Mouse (Mus musculus): ENCODE measurements around the gene AI987944.
A peak's percentile ranks its signal among the peaks of the same experiment; 100 is the strongest.

The AI987944 gene

GRCm38 (mm10) chr7:41393048-41393971 lies at the start of gene AI987944:
Gene AI987944 (minus strand): TSS chr7:41393379.
- DNase-seq (ENCODE audit: low read depth, low spot score) = peak; percentile 95

DNA sequence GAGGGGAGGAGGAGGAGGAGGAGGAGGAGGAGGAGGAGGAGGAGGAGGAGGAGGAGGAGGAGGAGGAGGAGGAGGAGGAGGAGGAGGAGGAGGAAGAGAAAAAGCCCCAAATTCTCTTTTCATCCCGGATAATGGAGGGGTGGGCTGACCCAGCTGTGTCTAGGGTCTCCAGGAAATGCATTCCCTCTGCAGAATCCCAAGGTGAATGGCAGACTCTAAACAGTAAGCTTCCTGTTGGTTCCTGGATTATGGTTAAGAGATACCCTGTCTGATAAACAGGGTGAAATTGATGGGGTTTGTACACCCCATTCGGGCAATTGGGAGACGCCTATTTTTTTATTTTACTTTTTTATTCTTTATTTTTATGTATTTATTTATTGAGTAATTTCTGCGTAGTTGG lies 951 bp upstream of the AI987944 start:
- DNase-seq (ENCODE audit: low read depth, low spot score) = no peak

Measured in 3T3-L1 (cell line).